Mouse (Mus musculus) limb, embryonic 11.5 days (tissue): Measurements from ENCODE around the gene Enpep. TPM values are rescaled to one million over a fixed set of nuclear protein-coding genes. Genes with fewer than 3 reads are reported as not detected.

Experiments used
- ATAC-seq: fragments of 200-750 bp; cut with Nextera tagmentation; 2 replicates; pipeline ENCODE4 v1.8.0; 2017; ENCODE audit warnings: low read depth; ENCODE audit not compliant: insufficient number of reproducible peaks, low FRiP score, low TSS enrichment
- DNase-seq: peaks from one replicate; pipeline ENCODE4 v3.0.0-alpha.2; 2015; ENCODE audit warnings: low spot score
- H3K27ac ChIP-seq: fragments of 300-500 bp; sonication (generic); replicated peaks from 2 replicates; pipeline ENCODE4 v1.5.1; 2014; ENCODE audit warnings: low read depth, mild to moderate bottlenecking, low read length
- H3K27me3 ChIP-seq: fragments of 300-500 bp; sonication (generic); 2 replicates; pipeline ENCODE4 v1.6.1; 2014; ENCODE audit warnings: mild to moderate bottlenecking, low read length, mixed read lengths; ENCODE audit not compliant: control insufficient read depth, insufficient read depth
- H3K36me3 ChIP-seq: fragments of 300-500 bp; sonication (generic); 2 replicates; pipeline ENCODE4 v1.6.1; 2014; ENCODE audit warnings: mild to moderate bottlenecking, low read length, moderate library complexity, mixed read lengths; ENCODE audit not compliant: control insufficient read depth, insufficient read depth
- H3K4me1 ChIP-seq: fragments of 300-500 bp; sonication (generic); 2 replicates; pipeline ENCODE4 v1.6.1; 2014; ENCODE audit warnings: low read length, mixed read lengths; ENCODE audit not compliant: control insufficient read depth, insufficient read depth
- H3K4me2 ChIP-seq: fragments of 300-500 bp; sonication (generic); 2 replicates; pipeline ENCODE4 v1.6.1; 2014; ENCODE audit warnings: low read depth, mild to moderate bottlenecking, moderate library complexity; ENCODE audit not compliant: severe bottlenecking
- H3K4me3 ChIP-seq: fragments of 300-500 bp; sonication (generic); 2 replicates; pipeline ENCODE4 v1.5.1; 2014; ENCODE audit warnings: low read depth, low read length
- H3K9ac ChIP-seq: fragments of 300-500 bp; sonication (generic); 2 replicates; pipeline ENCODE4 v1.6.1; 2014; ENCODE audit warnings: mild to moderate bottlenecking, low read length
- H3K9me3 ChIP-seq: fragments of 300-500 bp; sonication (generic); 2 replicates; pipeline ENCODE4 v1.6.1; 2016; ENCODE audit warnings: low read length; ENCODE audit not compliant: control insufficient read depth
- WGBS: fragments of 180-500 bp; shearing (Covaris S2); extraction: QIAGEN DNeasy Blood & Tissue Kit; methylation state at CpG from one replicate; pipeline ENCODE4 v1.1.7; 2014; 5-methylcytosine and 5-hydroxymethylcytosine counted together
- polyA plus RNA-seq: library from polyadenylated mRNA; unstranded; fragments of >200 nt; fragmentation: Nextera tagmentation; extraction: Ambion mirVana; gene quantifications from 2 replicates; pipeline ENCODE4 v1.2.1, GENCODE M21; 2014

The Enpep gene
- polyA plus RNA-seq, 1 experiment from 2014 or later, result 0.19 TPM

DNA sequence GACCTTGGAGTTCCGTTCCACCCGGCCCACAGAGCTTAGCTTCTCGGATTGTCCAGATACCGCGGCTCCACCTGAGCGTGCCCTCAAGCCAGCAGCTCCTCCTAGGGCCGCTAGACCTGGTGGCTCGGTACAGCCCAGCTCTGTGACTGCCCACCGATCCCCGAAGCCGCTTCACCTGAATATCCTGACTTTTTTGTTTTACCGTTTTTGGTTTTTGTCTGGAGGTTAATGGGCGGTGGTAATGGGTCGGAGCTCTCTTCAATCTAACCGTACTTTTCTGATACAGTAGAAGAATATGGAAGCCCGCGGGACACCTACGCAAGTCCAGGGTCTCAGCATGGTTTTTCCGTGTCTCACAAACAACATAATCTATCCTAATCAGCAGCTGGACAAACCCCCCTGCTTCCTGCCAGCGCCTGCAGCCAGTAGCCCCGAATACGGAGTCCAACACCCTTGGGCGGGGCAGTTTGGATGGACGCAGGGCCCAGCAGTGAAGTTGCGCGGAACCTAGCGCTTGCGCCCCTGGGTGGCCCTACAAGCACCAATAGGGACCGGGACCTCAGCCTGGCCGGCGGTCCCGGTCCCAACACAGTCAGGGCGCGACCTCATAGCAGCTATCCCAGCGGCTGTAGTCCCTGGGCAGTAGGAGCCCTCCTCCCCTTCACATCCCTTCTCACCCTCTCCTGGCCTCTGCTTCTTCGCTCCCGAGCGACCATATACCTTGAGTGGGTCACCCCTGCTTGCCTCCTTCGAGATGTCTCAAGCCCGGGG, 107.5 kb downstream of the Enpep start:
- H3K4me1 ChIP-seq, result no peaks in the 10 kb centered on the region
- 0 out of 2 replicates have a peak, but pooled peaks have one; percentile 10 for ATAC-seq
- no peak overlapping the region for H3K27ac ChIP-seq
- no peak overlapping the region for H3K4me3 ChIP-seq
- under 1% methylated on average over 40 of the region's 40 CpGs for WGBS
- H3K9me3 ChIP-seq, result no peaks in the 10 kb centered on the region
- peaks cover 65% of the 10 kb centered on the region for H3K27me3 ChIP-seq
- DNase-seq, result peak; percentile 61
- H3K9ac ChIP-seq, result peak overlapping the region; percentile 27; the same call in 1 of the 2 replicates
- H3K4me2 ChIP-seq, result peak overlapping the region; percentile 10; the same call in 1 of the 2 replicates
- H3K36me3 ChIP-seq, result no peaks in the 10 kb centered on the region

DNA sequence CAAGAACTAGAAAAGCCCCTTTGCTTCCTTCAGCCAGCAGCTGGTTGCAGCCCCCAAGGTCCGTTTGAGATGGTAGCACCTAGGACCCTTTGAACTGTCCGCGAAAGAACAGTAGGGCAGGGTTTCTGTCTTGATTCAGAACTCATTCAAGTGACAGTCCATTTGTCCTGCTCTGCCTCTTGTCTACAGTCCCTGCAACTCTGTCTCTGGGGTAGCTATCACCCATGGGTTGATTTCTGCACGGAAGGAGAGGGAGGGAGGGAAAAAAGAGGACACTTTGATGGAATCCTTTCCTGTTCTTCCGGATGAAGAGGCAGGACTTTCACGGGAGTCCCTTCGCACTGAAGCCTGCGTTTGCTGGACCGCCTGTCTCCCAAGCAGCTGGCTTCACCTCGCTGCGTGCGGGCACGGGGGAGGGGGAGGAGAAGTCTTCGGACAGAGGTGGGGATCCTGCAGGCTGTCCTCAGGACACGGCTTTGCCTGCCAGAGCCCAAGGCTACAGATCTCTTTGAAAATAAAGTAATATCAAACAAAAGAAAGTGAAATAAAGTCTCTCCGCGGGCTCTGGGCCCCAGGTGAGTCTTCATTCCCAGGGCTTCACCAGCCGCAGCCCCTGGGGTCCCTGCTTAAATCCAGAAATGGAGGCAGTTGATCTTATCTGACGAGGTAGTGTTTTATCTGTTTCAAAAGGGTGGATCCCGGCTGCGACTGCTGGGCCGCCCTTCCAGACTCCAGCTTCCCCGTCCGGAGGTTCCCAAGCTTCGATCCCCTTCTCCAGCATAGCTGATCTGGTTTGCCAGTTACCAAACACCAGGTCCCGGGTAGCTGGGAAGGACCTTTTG, 108.3 kb downstream of the Enpep start:
- Histone ChIP-seq H3K27ac (no peak overlapping the region), H3K9ac (peak overlapping the region; percentile 27; the same call in 1 of the 2 replicates), H3K4me1 (no peaks in the 10 kb centered on the region), H3K27me3 (peaks cover 69% of the 10 kb centered on the region), H3K36me3 (no peaks in the 10 kb centered on the region), H3K4me2 (peak overlapping the region; percentile 2; the same call in 1 of the 2 replicates), H3K4me3 (no peak overlapping the region), H3K9me3 (no peaks in the 10 kb centered on the region)
- peak; percentile 51 for DNase-seq
- 0% methylated on average over 26 of the region's 26 CpGs for WGBS
- no peak for ATAC-seq

DNA sequence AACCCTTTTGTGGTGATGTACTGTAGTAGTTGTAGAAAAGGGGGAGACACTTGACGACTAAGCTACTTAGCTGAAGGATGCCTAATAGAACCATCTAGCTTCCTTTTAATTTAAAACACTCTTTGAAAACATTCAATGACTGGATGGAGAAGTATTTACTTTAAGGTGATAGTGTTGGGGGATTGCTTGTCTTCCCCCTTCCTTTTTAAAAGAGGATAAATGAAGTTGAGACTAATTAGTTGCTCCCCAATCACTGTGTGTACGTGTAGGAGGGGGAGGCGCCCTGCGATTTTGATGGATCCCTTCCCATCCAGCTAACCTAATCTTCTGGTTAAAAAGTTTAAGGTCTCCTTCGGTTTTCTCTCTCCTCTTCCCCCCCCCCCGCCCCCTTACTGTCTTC, 109.1 kb downstream of the Enpep start:
- ATAC-seq (no peak), DNase-seq (no peak)
- peaks cover 74% of the 10 kb centered on the region for H3K27me3 ChIP-seq
- H3K4me1 ChIP-seq, result no peaks in the 10 kb centered on the region
- no peak overlapping the region for H3K27ac ChIP-seq
- no peaks in the 10 kb centered on the region for H3K36me3 ChIP-seq
- 0% methylated on average over 6 of the region's 6 CpGs for WGBS
- H3K4me3 ChIP-seq, result no peak overlapping the region
- no peak overlapping the region for H3K9ac ChIP-seq
- H3K9me3 ChIP-seq, result no peaks in the 10 kb centered on the region
- no peak overlapping the region for H3K4me2 ChIP-seq

DNA sequence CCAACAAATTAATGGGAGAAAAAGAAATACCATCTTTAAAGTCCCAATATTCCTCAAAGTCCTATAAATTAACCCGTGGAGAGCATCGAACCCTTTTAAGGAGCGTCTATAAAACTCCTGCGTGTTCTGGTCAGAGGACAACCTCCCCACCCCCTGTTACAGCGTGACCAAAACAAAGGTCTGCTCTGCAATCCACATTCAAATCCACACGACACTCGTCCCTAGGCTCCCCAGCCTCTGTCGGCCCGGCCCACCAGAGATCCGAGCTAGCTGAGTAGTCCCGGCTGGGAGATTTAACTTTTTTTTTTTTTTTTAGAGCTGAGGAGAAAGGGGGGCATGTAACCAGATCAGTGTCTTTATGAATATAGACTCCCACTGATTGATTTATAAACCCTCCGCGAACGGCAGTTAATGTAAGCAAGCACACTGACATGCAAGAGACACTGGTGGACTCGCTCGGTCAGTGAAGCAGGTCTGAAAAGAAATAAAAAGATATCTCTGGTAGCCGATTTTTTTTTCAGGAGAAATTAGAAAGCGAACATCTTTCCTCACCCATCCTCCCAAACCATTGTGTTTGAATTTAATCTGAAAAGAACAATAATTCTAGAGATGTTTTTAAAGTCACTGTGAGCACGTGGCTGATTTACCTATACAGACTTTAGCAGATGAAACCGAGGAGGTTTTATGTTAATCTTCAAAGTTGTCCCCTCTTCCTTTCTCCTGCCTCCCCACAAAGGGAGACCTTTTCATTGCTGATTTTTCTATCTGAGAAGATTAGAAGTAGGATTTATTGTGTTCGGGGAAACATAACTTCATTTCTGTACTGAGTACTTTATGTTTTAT, 109.9 kb downstream of the Enpep start:
- ATAC-seq (no peak), DNase-seq (no peak)
- WGBS, result 1% methylated on average over 21 of the region's 21 CpGs
- Histone ChIP-seq H3K36me3 (no peaks in the 10 kb centered on the region), H3K27ac (no peak overlapping the region), H3K4me2 (no peak overlapping the region), H3K9me3 (no peaks in the 10 kb centered on the region), H3K4me1 (no peaks in the 10 kb centered on the region), H3K9ac (no peak overlapping the region), H3K27me3 (peaks cover 75% of the 10 kb centered on the region), H3K4me3 (no peak overlapping the region)

DNA sequence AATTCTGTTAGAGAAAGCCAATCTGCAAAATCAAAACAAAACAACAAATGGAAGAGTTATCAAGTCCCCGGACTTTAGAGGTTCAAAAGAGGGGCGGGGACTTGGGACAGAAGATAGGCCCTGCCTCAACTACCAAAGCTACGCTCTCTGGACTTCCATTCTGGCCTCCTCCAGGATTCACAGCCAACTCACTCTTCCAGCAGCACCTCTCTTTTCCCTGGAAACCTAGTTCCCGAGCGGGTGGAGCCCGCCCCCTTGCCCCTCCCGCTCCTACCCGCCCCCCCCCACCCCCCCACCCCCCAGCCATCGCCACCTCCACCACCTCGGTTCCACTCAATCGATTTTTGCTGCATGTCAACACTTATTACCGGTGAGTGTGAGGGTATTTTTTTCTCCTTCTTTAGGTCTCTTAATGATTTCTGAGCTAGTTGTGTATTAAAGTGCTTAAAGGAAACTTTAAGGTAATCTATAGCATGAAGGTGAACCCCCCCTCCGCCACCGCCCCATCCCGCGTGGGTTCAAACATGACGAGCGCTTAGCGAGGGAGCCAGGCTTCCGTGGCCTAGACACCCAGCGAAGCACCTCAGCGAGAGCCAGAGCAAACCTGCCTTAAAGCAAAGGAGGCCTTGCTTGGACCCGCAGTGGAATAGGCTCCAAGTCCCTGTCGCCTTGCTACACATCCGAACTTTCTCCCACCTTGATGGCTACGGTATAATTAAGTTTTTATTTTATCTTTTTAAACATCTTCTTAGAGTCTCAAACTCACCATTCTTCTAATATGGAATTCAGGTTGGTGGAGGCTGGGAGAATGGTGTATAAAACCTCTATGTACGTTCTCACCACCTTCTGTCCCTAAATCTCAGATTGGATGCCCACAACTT, 110.9 kb downstream of the Enpep start:
- Histone ChIP-seq H3K9ac (no peak overlapping the region), H3K27me3 (peaks cover 72% of the 10 kb centered on the region), H3K27ac (no peak overlapping the region), H3K9me3 (no peaks in the 10 kb centered on the region), H3K4me2 (no peak overlapping the region), H3K4me3 (no peak overlapping the region), H3K4me1 (no peaks in the 10 kb centered on the region), H3K36me3 (no peaks in the 10 kb centered on the region)
- peak; percentile 56 for DNase-seq
- WGBS, result 2% methylated on average over 24 of the region's 27 CpGs
- no peak for ATAC-seq

DNA sequence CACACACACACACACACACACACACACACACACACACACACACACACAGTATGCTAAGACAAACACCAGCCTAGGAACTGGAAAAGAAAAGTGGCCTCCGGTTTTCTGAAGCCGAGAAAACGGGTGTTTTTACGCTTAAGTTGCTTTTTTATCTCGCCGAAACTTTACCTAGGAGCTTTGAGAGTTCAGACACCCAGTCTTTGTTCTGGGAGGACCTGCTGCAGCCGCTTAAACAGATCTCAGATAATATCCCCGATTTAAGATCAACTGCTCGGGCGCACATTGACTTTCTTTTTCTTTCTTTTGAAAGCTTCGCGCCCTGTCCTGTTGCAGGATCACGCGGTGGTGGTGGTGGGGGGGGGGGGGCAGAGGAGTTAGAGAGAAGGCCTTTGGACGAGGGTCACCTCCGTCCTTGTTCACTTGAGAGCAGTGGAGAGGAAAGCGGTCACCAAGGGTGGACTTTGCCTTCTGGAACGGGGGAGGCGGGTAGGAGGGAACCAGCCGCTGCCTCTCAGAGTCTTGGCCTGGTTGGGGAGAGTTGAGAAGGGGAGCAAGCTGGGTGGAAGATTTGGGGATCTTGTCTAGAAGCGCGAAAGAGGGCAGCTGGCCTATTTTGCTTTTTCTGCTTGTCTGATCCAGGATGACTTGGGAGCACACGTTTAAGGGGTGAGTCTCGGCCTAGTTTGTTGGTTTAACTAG, 111.7 kb downstream of the Enpep start:
- no peak overlapping the region for H3K4me3 ChIP-seq
- no peak overlapping the region for H3K27ac ChIP-seq
- peaks cover 70% of the 10 kb centered on the region for H3K27me3 ChIP-seq
- H3K9ac ChIP-seq, result no peak overlapping the region
- H3K9me3 ChIP-seq, result no peaks in the 10 kb centered on the region
- DNase-seq, result peak; percentile 42
- no peaks in the 10 kb centered on the region for H3K36me3 ChIP-seq
- 3% methylated on average over 24 of the region's 24 CpGs for WGBS
- 0 out of 2 replicates have a peak, but pooled peaks cover 2% of the 10 kb centered on the region for H3K4me1 ChIP-seq
- no peak for ATAC-seq
- H3K4me2 ChIP-seq, result no peak overlapping the region

DNA sequence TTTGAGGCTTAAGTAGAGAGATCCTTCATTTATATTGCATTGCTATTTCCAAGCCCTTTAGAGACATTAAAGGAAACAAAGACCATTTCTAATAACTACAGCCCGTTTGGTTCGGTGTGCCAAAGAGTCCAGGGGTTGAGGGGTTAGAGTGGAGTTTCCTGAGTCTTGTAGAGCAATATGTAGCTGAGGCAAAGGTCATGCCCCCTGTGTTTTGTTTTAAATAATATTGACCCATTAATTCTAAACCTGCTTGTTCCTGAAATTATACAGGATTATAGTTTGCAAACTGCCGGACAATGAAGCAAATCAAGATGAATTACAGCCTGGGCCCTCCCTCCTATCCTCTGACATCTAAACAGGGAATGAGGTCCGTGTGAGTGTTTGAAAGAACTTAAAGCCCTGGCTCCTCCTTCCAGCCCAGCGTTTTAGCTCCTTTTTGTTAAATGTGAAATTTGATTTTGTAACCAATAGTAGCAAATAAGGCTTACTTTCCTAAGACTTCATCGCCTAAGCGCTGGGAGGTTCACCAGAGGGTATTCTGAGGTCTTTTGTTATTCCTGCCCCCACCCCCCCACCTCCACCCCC, 112.3 kb downstream of the Enpep start:
- no peak overlapping the region for H3K4me3 ChIP-seq

More for the DNA sequence above, 112.3 kb downstream of the Enpep start:
- H3K9me3 ChIP-seq, result no peaks in the 10 kb centered on the region
- under 1% methylated on average over 7 of the region's 7 CpGs for WGBS
- no peaks in the 10 kb centered on the region for H3K36me3 ChIP-seq
- ATAC-seq, result no peak
- H3K4me1 ChIP-seq, result 0 out of 2 replicates have a peak, but pooled peaks cover 3% of the 10 kb centered on the region
- DNase-seq, result no peak
- peaks cover 69% of the 10 kb centered on the region for H3K27me3 ChIP-seq
- no peak overlapping the region for H3K27ac ChIP-seq
- H3K9ac ChIP-seq, result no peak overlapping the region
- H3K4me2 ChIP-seq, result no peak overlapping the region
